Mouse (Mus musculus): ENCODE results near the gene Masp1.

- TF ChIP-seq CTCF (IDR thresholded peaks at IDR 0.05; ENCODE audit: low read depth) (no peak), EP300 (IDR thresholded peaks at IDR 0.05; ENCODE audit: low read depth) (no peak)
Observed at GRCm38 (mm10) chr16:23568369-23568958, 47.8 kb upstream of the Masp1 start.

Data from heart, postnatal 0 days (tissue).